Mouse (Mus musculus): ENCODE results near the gene Camkmt. TPM values are rescaled to one million over a fixed set of nuclear protein-coding genes. Genes with fewer than 3 reads are reported as not detected.

The Camkmt gene
- total RNA-seq, 2 experiments from 2014 or later = 5.5 to 8.4 TPM

DNA sequence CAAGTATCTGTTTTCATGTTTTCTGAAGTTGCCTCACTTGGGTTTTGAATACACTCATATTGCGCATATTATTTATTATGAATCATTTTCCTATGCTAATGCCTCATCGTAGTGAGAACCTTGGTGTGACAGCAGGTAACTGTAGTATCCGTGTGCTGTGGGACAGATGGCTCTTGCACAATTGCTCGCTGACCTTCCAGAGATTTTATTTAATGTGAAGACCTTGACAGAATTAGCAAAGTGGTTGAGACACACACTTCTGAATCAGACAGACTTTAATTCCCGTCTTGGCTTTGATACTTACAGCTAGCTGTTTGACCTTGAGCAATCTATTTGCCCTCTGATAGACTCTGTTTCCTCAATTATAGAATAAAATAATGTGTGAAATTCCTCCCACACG lies 262.8 kb downstream of the Camkmt start:
- no peak for ATAC-seq (replicated peaks; ENCODE audit: poor library complexity, severe bottlenecking)

DNA sequence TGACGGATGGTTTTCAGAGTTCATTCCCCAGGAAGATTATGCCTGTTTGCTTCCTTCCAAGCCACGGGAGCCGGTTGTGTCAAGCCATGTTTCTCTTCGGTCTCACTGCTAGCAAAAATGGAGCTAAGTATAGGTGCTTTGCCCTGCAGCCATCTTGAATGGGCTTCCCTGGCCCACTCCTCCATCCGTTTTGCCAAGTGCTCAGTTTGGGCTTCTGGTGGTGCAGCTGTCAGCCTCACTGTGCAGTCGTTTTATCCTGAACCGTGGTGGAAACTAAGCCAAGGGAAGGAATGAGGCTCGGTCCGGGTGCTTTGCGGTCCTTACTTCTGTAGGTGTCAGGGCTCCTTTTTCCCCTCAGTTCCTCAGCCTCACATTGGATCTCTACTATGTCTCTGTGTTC lies 263.3 kb downstream of the Camkmt start:
- no peak for ATAC-seq (replicated peaks; ENCODE audit: poor library complexity, severe bottlenecking)

DNA sequence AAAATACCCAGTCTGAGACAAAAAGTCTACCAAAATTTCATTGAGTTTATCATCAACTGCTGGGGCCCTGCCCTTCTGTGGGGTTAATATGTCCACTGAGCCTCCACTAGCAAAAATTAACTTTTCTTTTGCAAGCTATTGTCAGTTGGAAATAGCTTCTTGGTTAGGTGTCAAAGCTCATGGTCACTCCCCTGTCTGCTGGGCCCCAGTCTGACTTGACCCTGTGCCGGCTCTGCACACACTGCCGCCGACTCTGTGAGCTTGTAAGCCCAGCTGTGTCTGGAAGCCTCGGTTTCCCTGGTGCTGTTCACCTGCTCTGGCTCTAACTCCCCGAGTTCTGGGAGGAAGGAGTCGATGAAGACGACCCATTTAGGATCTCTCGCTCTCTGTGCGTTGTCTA lies 265.0 kb downstream of the Camkmt start:
- ATAC-seq (replicated peaks; ENCODE audit: poor library complexity, severe bottlenecking) = no peak

DNA sequence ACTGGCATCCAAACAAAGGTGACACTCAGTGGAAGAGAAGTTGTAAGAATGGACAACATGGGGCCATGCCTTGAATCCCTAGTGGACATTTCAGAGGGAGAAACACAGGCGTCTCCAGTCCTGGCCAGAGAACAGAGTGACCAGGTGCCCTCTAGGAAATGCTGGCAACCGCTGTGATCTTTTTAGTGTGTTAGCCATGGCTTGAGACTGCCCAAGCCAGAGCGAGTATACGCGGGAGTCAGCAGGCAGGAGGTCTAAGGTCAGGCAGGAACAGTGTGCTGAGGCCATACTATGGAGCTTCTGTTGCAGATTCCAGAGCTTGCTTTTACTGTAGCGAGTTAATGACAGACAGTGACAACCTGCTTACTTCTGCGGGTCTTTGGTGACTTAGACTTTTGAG lies 270.7 kb downstream of the Camkmt start:
- no peak for ATAC-seq (replicated peaks; ENCODE audit: poor library complexity, severe bottlenecking)

DNA sequence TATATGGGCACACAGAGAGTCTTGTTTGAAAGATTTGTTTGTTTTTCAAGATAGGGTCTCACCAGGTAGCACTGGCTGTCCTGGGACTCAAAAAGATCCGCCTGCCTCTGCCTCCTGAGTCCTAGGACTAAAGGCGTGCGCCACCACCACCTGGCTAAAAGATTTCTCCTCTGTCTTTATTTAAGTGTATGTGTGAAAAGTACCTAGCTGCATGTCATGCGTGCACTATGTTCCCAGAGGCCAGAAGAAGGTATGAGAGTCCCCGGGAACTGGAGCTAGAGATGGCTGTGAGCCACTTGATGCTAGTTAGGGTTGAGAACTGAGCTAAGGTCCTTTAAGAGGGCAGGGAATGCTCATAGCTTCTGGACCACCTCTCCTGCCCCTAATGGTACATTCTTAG lies 277.0 kb downstream of the Camkmt start:
- no peak for ATAC-seq (replicated peaks; ENCODE audit: poor library complexity, severe bottlenecking)

DNA sequence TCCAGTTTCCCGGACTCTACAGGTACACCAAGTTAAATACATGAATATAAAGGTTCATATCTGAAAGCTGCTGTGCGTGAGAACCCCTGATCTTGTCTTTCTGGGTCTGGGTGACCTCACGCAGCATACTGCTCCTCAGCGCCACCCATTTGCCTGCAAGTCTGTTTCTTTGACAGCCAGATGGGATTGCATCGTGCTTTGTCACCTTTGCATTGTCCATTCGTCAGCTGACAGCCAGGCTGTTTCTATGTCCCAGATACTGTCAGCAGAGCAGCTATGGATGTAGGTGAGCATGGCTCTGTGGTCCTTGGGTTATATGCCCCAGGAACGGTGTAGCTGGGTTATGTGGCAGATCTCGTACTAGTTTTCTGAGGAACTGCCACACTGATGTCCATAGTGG lies 278.4 kb downstream of the Camkmt start:
- no peak for ATAC-seq (replicated peaks; ENCODE audit: poor library complexity, severe bottlenecking)

DNA sequence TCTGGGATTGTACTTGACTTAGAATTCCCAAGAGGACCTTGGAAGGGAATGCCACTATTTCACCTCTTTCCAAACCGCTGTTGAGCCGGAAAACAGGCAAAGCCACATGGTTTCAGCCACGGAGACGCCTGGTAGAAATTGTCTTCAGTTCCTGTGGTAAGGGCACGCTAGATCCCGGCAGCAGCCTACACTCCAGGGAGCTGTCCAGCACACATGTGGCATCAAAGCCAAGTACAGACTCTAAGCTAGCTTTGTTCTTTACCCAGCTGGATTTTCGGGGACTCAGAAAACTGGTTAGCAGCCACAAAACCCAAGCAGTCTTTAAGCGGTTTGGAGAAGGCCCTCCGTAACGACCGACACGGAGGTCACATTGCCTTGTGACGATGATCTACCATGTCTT lies 281.7 kb downstream of the Camkmt start:
- ATAC-seq (replicated peaks; ENCODE audit: poor library complexity, severe bottlenecking) = no peak

DNA sequence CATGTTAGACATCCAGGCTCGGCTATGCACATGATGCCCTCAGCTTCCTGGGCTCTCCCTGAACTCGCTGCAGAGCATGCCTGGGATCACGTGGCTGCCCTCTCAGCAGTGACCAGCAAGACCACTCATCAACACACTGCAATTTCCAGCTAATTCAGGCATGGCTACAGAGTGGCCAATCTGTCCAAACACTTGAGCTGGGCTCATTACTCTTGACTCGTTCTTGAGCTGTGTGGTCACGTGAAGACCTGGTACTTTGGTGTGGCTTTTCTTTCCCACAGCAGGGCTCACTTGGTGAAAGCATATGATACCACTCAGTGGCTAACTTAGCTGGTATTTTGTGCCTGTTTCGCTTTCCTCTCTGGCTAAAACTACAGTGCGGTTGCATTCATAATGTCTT lies 282.2 kb downstream of the Camkmt start:
- no peak for ATAC-seq (replicated peaks; ENCODE audit: poor library complexity, severe bottlenecking)

DNA sequence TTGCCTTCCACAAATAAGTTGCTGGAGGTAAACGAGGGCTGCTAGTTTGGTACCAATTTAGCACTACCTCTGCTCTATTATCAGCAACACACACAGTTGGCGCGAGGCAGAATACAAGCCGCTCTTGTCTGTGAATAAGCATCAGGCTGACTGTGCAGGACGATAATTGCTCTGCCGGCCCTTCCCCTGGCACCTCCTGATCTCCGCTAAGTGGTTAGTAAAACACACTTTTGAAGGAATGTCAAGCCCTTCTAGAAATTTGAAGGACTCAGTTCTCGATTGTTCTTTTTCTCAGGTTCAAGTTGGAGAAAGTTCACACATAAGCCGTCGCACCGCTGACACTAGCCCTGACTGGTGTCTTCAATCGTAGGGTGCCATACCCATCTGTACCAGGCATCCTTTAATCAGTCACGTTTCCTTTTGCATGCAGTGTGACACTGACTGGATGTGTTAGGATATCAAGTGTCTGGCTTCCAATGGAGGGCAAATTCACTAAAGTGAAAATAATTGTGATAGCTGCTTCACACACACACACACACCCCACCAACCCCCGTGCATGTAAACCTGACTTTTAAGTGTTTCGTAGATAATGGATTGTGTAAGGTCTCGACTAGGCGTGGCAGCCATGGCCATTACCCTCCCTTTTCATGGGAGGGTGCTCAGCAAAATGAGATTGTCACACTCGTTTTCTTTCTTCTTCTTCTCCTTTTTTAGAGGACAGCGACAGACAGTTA lies 283.9 kb downstream of the Camkmt start:
- no peak for ATAC-seq (replicated peaks; ENCODE audit: poor library complexity, severe bottlenecking)

DNA sequence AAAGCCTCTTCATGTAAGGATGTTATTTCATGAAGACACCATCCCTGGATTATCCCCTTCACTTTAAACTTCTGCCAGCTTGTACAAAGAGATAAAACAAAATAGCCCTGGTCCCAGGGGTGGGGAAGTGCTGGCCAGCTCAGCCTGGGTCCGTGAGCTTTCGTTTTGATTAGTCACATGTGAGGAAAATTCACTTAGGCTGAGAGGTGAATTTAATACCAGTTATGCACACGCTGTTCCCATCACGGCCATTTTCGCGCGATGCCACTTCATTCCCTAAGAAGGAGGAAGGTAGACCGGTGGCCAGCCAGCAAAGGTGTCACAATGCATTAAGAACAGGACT lies 284.5 kb downstream of the Camkmt start:
- no peak for ATAC-seq (replicated peaks; ENCODE audit: poor library complexity, severe bottlenecking)

DNA sequence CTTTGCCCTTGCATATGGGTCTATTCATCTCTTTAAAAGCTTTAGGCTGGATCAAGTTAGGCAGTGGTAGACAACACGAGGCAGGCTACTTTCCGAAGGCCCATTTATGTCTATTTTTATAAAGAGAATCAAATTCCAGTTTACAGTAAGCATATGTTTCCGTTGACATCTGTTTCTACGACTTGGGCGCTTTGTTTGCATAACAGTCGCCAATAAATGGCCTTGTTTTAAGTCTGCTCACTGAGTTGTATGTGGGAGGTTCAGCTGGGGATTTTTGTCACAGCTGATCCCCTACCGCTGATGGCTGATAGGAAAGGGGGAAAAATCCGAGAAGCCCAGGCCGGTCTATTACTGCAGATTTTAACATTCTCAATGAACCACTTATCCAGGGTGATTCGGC lies 285.2 kb downstream of the Camkmt start:
- no peak for ATAC-seq (replicated peaks; ENCODE audit: poor library complexity, severe bottlenecking)

DNA sequence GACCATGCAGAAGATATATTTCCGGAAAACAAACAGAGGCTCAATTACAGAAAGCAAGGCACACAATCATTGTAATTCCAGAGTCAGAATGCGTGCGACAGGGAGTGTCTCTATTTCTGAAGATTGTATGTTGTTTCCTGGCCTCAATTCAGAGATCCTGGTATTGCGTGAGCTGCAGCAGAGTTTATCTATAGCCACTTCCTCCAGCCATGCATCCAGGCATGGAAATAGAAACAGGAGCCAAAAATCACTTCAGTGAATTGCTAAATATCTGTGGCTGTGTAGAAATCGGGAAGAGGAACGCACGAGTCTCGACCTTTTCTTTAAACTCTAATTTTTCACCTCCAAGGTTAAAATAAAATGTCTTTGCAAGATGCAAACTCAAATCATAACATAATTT lies 287.1 kb downstream of the Camkmt start:
- ATAC-seq (replicated peaks; ENCODE audit: poor library complexity, severe bottlenecking) = no peak

DNA sequence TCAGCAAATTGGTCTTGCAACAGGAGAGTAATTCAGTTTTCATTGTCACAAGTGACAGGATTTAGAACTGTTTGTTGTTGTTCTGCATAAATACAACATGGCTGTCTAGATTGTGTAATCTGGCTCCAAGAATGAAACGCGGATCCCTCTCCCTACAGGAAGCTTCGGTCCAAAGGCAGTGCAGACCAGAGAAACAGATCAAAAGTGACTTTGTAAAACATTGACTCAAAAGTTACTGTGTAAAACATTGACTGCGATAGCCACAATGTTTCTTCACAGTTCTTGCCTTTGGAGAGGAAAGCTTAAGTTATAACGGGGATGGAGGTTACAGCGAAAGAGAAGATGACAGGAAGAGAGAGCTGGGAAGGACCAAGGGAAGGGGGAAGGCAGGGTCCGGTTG lies 288.7 kb downstream of the Camkmt start:
- no peak for ATAC-seq (replicated peaks; ENCODE audit: poor library complexity, severe bottlenecking)

DNA sequence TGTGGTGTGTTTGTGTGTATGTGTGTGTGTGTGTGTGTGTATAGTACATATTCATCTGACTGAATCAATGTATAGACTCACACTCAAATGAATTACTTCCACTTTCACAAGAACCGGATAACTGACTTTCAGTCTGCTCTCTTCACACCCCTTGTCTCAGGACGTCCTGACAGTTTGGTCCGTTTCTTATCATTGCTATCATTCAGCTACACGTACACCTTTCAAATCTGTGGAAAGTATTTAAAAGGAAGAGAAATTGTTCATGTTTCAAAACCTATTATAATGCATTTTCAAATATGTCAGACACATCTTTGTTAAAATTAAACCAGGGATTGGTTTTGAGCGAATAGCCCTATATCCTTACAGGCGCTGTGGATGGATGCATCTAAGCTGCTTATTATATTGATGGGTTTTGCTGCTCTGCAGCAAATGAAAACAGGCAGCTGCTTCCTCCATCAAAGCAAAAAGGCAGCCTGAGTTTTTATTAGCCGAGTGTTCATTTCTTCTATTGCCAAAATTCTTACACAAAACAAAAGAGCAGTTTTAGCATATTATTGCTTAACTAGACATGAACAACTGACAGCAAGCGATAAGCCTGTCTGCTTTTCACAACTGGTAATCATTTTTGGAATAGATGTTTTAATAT lies 291.3 kb downstream of the Camkmt start:
- ATAC-seq (replicated peaks; ENCODE audit: poor library complexity, severe bottlenecking) = no peak

DNA sequence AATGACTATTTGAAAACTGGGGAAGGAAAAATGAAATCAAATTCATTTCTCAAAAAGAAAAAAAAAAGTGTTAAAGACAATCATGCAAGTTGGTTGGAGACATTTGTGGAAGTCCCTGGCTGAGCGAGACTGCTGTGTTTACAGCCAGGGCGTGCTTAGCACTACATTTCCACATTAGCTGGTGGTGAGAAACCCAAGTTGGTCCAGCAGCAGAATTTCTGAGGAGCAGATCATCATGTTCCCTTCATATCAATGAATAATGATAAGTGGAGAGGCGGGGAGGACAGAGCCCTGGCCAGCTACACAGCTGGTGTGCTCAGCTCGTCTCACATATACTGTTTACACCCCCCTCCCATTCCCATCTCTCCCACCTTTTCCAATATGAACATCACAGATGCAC lies 292.0 kb downstream of the Camkmt start:
- no peak for ATAC-seq (replicated peaks; ENCODE audit: poor library complexity, severe bottlenecking)

DNA sequence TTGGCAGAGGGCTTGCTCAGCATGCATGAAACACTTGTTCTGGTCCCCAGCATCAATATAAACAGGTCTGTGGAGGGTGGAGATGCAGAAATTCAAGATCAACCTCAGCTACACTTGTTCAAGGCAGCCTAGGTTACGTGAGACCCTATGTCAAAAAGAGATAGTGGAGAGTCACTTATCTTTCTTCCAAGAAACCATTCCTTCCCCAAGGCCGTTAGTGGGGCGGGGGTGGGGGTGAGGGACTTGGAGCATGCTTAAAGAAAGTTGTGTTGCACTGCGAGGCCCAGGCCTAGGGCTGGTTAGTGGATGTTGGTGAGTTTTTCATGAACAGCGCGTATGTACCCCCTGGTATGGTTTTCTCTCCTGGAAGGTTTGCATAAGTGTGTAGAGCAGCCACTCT lies 292.6 kb downstream of the Camkmt start:
- ATAC-seq (replicated peaks; ENCODE audit: poor library complexity, severe bottlenecking) = no peak

DNA sequence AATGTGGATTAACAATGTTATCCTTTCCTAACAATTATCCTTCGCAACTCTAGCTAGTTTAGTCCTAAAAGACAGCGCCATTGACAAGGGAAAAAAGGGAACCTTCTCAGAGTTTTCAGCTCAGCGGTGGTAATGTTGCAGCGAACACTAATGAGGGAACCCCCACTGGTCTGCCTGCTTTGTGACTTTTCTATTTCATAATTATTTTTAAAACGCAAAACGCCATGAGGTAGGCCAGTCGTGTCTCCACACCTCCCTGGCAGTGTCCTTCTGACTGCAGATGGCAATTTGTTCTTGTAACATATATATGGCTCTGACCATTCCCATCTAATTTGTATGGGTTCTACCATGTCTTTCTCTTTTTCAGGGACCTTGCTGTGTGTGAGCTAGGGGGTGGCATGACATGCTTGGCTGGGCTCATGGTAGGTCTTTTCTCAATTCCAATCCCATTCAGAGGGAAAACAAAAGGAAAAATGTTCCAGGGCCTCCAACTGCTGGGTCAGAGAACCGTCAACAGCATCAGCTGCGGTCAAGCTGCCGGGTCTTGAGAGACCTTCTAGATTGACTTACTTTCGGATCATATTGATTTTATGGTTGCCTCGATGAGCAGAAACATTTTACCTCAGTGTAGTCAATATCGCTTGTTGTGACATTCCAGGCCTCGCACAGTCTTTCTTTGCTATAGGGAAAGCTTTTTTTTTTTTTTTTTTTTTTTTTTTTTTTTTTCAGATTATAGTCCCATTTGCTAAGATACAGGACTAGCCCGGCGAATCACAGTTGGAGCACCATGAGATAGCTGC lies 302.9 kb downstream of the Camkmt start:
- ATAC-seq (replicated peaks; ENCODE audit: poor library complexity, severe bottlenecking) = no peak

DNA sequence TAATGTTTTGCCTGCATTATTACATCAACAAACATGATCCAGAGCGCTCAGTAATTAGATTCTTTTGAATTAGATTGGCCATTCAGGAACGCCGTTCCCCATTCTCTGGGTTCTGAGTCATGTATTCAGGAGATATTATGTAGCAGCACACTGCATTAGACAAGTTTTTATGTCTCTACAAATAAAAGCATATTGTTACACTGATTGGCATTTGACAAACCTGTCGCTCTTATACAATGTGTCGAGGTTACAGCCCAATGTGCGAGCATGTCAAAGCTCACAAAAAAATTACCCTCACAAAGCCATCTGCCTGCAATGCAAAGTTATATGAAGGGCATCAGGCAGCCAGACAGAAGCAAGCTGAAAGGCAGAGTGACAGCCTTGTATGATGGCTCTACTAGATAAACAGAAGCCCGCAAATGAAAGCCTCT lies 303.6 kb downstream of the Camkmt start:
- ATAC-seq (replicated peaks; ENCODE audit: poor library complexity, severe bottlenecking) = no peak

DNA sequence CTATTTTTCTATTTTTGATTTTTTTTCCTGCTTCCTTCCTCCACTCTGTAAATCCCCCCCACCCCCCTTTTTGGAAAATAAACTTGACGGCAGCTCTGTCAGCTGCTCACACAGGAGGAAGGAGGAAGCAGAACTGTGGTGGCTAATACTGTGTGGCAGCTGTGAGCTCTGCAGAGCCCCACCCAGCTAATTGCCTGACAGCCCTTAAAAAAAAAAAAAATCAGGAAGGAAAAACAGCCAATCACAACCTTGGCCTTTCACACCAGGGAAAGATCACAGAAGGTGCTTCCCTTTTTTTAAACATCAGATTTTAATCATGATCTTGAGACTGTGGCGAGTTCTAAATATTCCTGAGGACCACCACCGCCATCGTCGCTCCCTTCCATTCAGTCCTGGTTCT lies 305.1 kb downstream of the Camkmt start:
- peak; percentile 99 for ATAC-seq (replicated peaks; ENCODE audit: poor library complexity, severe bottlenecking)

DNA sequence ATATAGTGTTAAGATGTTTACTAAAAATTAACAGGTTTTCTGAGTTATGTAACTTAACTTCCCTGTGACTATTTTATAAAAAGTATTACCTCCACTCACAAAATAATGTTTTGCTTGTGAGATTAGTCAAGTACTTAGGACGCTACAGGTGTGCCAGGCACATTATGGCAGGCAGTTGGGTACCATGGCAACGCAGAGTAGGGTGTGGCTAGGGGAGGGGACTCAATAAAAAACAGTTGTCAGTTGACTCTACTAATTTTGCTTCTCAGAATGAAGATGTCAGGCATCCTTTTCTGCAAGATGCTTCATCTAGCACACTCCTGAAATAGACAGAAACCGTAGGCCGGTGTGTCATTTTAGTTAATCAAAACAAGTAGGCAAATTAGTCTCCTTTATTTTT lies 310.4 kb downstream of the Camkmt start:
- ATAC-seq (replicated peaks; ENCODE audit: poor library complexity, severe bottlenecking) = no peak

DNA sequence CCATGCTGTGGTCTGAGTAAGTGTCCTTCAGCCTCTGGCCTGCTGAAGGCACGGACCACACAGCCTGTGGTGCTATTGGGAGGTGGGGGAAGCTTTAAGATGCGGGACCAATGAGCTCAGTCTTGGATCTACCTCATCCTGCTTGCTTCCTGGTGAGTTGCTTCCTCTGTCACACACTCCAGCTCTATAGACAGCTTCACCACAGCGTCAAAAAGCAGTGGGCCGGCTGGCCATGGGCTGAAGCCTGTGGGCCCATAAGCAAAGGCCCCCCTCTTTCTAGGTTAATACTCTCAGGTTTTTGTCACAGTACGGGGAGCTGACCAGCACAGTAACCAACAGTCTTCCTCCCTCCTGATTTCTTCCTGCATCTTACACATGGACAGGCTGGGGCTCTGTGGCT lies 314.8 kb downstream of the Camkmt start:
- ATAC-seq (replicated peaks; ENCODE audit: poor library complexity, severe bottlenecking) = no peak

DNA sequence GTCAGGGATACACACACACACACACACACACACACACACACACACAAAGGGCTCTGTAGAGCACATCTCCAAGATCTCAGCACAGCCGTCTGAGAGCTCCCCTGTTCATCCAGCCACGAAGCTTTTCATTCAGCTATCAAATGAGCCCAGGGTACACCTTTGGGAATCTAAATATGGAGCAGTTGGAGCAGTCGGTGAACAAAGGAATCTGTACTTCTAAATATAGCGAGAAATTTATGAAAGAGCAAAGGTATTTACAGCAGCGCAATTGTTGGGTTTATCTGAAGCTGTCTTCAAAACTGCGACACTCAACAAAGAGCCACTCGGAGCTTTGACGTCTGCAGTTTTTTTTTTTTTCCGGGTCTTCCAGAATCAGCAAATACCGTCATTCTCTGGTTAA lies 315.8 kb downstream of the Camkmt start:
- ATAC-seq (replicated peaks; ENCODE audit: poor library complexity, severe bottlenecking) = no peak
